Mouse (Mus musculus) CH12.LX (cell line): ENCODE data around the gene Adad2. TPM values are rescaled to one million over a fixed set of nuclear protein-coding genes. Genes with fewer than 3 reads are reported as not detected.

Experiments
- DNase-seq: peaks from one replicate; pipeline ENCODE4 v3.0.0-alpha.2; 2013; ENCODE audit errors: extremely low read depth
- H3K27ac ChIP-seq: 2 replicates; pipeline ENCODE4 v1.5.1; 2012; ENCODE audit warnings: low read depth, mild to moderate bottlenecking, control low read depth, moderate library complexity; ENCODE audit not compliant: insufficient read depth
- H3K27me3 ChIP-seq: replicated peaks from 2 replicates; pipeline ENCODE3; 2012; ENCODE audit warnings: inconsistent platforms
- H3K36me3 ChIP-seq, 2 experiments: replicated peaks in 1 of 2; 2 replicates each; pipeline versions ENCODE3 to v1.6.1; 2012; ENCODE audit warnings: inconsistent platforms in 1 of 2, low read length in 1 of 2, mild to moderate bottlenecking in 1 of 2, mixed read lengths in 1 of 2, moderate library complexity in 1 of 2; ENCODE audit not compliant: control insufficient read depth in 1 of 2, insufficient read depth in 1 of 2
- H3K4me1 ChIP-seq, 2 experiments: 2 replicates each; pipeline ENCODE4 v1.6.1; 2012; ENCODE audit warnings: inconsistent platforms in 1 of 2, moderate library complexity in 1 of 2; ENCODE audit not compliant: insufficient read depth in 2 of 2, control insufficient read depth in 1 of 2
- H3K4me2 ChIP-seq: 2 replicates; pipeline ENCODE4 v1.6.1; 2012; ENCODE audit warnings: low read depth, mild to moderate bottlenecking, control low read depth; ENCODE audit not compliant: poor library complexity, insufficient read depth, severe bottlenecking
- H3K4me3 ChIP-seq, 3 experiments: fragments of 150-350 bp in 1 of 3; sonication (generic) in 1 of 3; replicated peaks in 1 of 3; 2 replicates each; pipeline versions ENCODE3 to v1.5.1; 2011 to 2012; ENCODE audit warnings: low read depth in 2 of 3, low read length in 2 of 3, mild to moderate bottlenecking in 2 of 3, moderate library complexity in 2 of 3, control low read depth in 1 of 3, improper control_type of control experiment in 1 of 3, inconsistent platforms in 1 of 3, mixed read lengths in 1 of 3; ENCODE audit not compliant: poor library complexity in 1 of 3
- H3K79me2 ChIP-seq: replicated peaks from 2 replicates; pipeline ENCODE4 v1.6.1; 2012; ENCODE audit warnings: mild to moderate bottlenecking, moderate library complexity; ENCODE audit not compliant: control insufficient read depth, poor library complexity, insufficient read depth, severe bottlenecking; ENCODE audit errors: extremely low read depth
- H3K9ac ChIP-seq: 2 replicates; pipeline ENCODE4 v1.6.1; 2012; ENCODE audit warnings: low read depth, mild to moderate bottlenecking, control low read depth, moderate library complexity; ENCODE audit not compliant: insufficient read depth
- H3K9me3 ChIP-seq: replicated peaks from 2 replicates; pipeline ENCODE3; 2012; ENCODE audit warnings: low read length, inconsistent platforms, mixed read lengths
- BHLHE40 ChIP-seq: IDR thresholded peaks from 2 replicates; pipeline ENCODE4 v1.6.1; 2011; ENCODE audit warnings: mild to moderate bottlenecking, low read depth, low read length, improper control_type of control experiment
- CHD1 ChIP-seq: IDR thresholded peaks from 2 replicates; pipeline ENCODE4 v1.6.1; 2012; ENCODE audit warnings: low read depth, low read length, improper control_type of control experiment, inconsistent platforms
- CTCF ChIP-seq, 2 experiments: IDR thresholded peaks in 1 of 2; conservative IDR thresholded peaks in 1 of 2; 2 replicates each; pipeline ENCODE4 v1.5.1; 2011 to 2012; ENCODE audit warnings: low read depth in 2 of 2, low read length in 2 of 2, improper control_type of control experiment in 1 of 2, inconsistent platforms in 1 of 2, mild to moderate bottlenecking in 1 of 2, moderate library complexity in 1 of 2
- EP300 ChIP-seq: IDR thresholded peaks from 2 replicates; pipeline ENCODE4 v1.6.1; 2011; ENCODE audit warnings: low read length, improper control_type of control experiment
- ETS1 ChIP-seq: conservative IDR thresholded peaks from 2 replicates; pipeline ENCODE4 v1.6.1; 2012; ENCODE audit warnings: low read depth, mild to moderate bottlenecking, inconsistent platforms, low read length, improper control_type of control experiment, moderate library complexity
- JUN ChIP-seq: IDR thresholded peaks from 2 replicates; pipeline ENCODE4 v1.6.1; 2011; ENCODE audit warnings: low read depth, mild to moderate bottlenecking, low read length, improper control_type of control experiment, moderate library complexity; ENCODE audit not compliant: insufficient read depth
- KAT2A ChIP-seq: IDR thresholded peaks from 2 replicates; pipeline ENCODE4 v1.6.1; 2012; ENCODE audit warnings: low read length, improper control_type of control experiment, inconsistent platforms; ENCODE audit not compliant: insufficient replicate concordance
- MAX ChIP-seq: IDR thresholded peaks from 2 replicates; pipeline ENCODE4 v1.6.1; 2011; ENCODE audit warnings: low read length, improper control_type of control experiment
- MAZ ChIP-seq: IDR thresholded peaks from 2 replicates; pipeline ENCODE4 v1.6.1; 2012; ENCODE audit warnings: low read depth, mild to moderate bottlenecking, inconsistent platforms, low read length, improper control_type of control experiment, moderate library complexity
- MEF2A ChIP-seq: IDR thresholded peaks from 2 replicates; pipeline ENCODE4 v1.6.1; 2014; ENCODE audit warnings: low read depth, mild to moderate bottlenecking, inconsistent platforms, low read length, improper control_type of control experiment, borderline replicate concordance
- MXI1 ChIP-seq: IDR thresholded peaks from 2 replicates; pipeline ENCODE4 v1.6.1; 2011; ENCODE audit warnings: mild to moderate bottlenecking, low read depth, low read length, improper control_type of control experiment
- MYC ChIP-seq: IDR thresholded peaks from 2 replicates; pipeline ENCODE4 v1.6.1; 2011; ENCODE audit warnings: low read depth, mild to moderate bottlenecking, improper control_type of control experiment, low read length
- NRF1 ChIP-seq: IDR thresholded peaks from 2 replicates; pipeline ENCODE4 v1.6.1; 2014; ENCODE audit warnings: low read depth, mild to moderate bottlenecking, inconsistent platforms, low read length, improper control_type of control experiment, moderate library complexity
- POLR2A ChIP-seq: IDR thresholded peaks from 2 replicates; pipeline ENCODE4 v1.6.1; 2011; ENCODE audit warnings: low read depth, mild to moderate bottlenecking, improper control_type of control experiment, low read length
- POLR2AphosphoS2 ChIP-seq: IDR thresholded peaks from 2 replicates; pipeline ENCODE4 v1.6.1; 2011; ENCODE audit warnings: low read depth, low read length, improper control_type of control experiment
- RAD21 ChIP-seq: IDR thresholded peaks from 2 replicates; pipeline ENCODE4 v1.6.1; 2011; ENCODE audit warnings: low read depth, mild to moderate bottlenecking, low read length, improper control_type of control experiment, moderate library complexity
- RCOR1 ChIP-seq: conservative IDR thresholded peaks from 2 replicates; pipeline ENCODE4 v1.6.1; 2012; ENCODE audit warnings: low read depth, mild to moderate bottlenecking, inconsistent platforms, low read length, improper control_type of control experiment
- SIN3A ChIP-seq: IDR thresholded peaks from 2 replicates; pipeline ENCODE4 v1.6.1; 2012; ENCODE audit warnings: low read length, improper control_type of control experiment, inconsistent platforms
- SMC3 ChIP-seq: IDR thresholded peaks from 2 replicates; pipeline ENCODE4 v1.6.1; 2011; ENCODE audit warnings: low read depth, low read length, improper control_type of control experiment
- TBP ChIP-seq: conservative IDR thresholded peaks from 2 replicates; pipeline ENCODE4 v1.6.1; 2011; ENCODE audit warnings: low read depth, low read length, improper control_type of control experiment
- TCF12 ChIP-seq: IDR thresholded peaks from 2 replicates; pipeline ENCODE4 v1.6.1; 2014; ENCODE audit warnings: low read depth, mild to moderate bottlenecking, inconsistent platforms, low read length, improper control_type of control experiment
- USF2 ChIP-seq: conservative IDR thresholded peaks from 2 replicates; pipeline ENCODE4 v1.6.1; 2011; ENCODE audit warnings: low read depth, low read length, improper control_type of control experiment
- ZC3H11A ChIP-seq: IDR thresholded peaks from 2 replicates; pipeline ENCODE4 v1.6.1; 2012; ENCODE audit warnings: low read depth, mild to moderate bottlenecking, inconsistent platforms, low read length, improper control_type of control experiment
- ZKSCAN1 ChIP-seq: IDR thresholded peaks from 2 replicates; pipeline ENCODE4 v1.6.1; 2012; ENCODE audit warnings: low read depth, inconsistent platforms, low read length, improper control_type of control experiment, borderline replicate concordance
- ZMIZ1 ChIP-seq: IDR thresholded peaks from 2 replicates; pipeline ENCODE4 v1.6.1; 2012; ENCODE audit warnings: low read depth, mild to moderate bottlenecking, inconsistent platforms, low read length, improper control_type of control experiment
- ZNF384 ChIP-seq: IDR thresholded peaks from 2 replicates; pipeline ENCODE4 v1.6.1; 2012; ENCODE audit warnings: low read depth, low read length, improper control_type of control experiment, inconsistent platforms
- dilution Hi-C: fragments of 300-500 bp; cut with MboI; formaldehyde crosslinking; loops from 2 replicates; pipeline ENCODE4 v1.14.3; 2020; ENCODE audit warnings: low sequenced_read_pairs; ENCODE audit not compliant: extremely low pct_unique_long_range_greater_than_20kb, extremely low pct_ligation_motif_present
- in situ Hi-C: fragments of 300-500 bp; cut with MboI; formaldehyde crosslinking; loops from 3 replicates; pipeline ENCODE4 v1.14.3; 2019; ENCODE audit warnings: low sequenced_read_pairs, low pct_ligation_motif_present, low pct_unique_long_range_greater_than_20kb, mixed read lengths
- polyA plus RNA-seq: library from polyadenylated mRNA; unstranded; fragments of >175 nt; gene quantifications from 2 replicates; pipeline ENCODE4 v1.2.1, GENCODE M21; 2012; ENCODE audit warnings: low read depth; ENCODE audit not compliant: insufficient read length
- total RNA-seq, 2 experiments: library from RNA; depleted of rRNA; stranded (reverse); fragments of 300-350 nt in 1 of 2; fragments of >200 nt in 1 of 2; gene quantifications; 2 replicates each; pipeline ENCODE4 v1.2.3; 2012 to 2014

Gene Adad2
- total and polyA plus RNA-seq, 3 experiments = not detected

DNA sequence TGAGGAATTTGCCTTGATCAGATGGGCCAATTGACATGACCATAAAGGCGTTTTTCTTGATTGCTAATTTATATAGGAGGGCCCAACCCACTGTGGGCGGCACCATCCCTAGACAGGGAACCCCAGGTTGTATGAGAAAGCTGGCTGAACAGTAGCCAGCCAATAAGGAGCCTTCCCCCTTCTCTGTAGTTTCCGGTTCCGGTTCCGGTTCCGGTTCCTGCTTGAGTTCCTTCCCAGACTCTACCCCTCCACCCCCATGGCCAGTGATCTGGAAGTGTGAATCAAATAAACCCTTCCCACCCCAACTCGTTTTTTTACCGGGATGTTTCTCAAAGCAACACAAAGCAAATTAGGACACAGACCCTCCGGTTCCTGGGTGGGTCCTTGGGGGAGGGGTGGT, 19.7 kb downstream of the Adad2 start:
- Histone ChIP-seq H3K9ac (no peak overlapping the region), H3K79me2 (no peaks in the 10 kb centered on the region), H3K27ac (no peak overlapping the region), H3K4me3 (no peak overlapping the region), H3K4me1 (peaks cover 0 to 11% of the 10 kb centered on the region in 2 experiments; a peak in 3 of 4 replicates), H3K36me3 (no peaks in the 10 kb centered on the region), H3K9me3 (no peaks in the 10 kb centered on the region), H3K27me3 (peaks cover 87% of the 10 kb centered on the region), H3K4me2 (no peak overlapping the region)
- TF ChIP-seq POLR2A (no peak), ZKSCAN1 (no peak), NRF1 (no peak), MYC (no peak), CTCF (conservative IDR thresholded peaks at IDR 0.05 in 1 of 2, IDR thresholded peaks at IDR 0.05 in 1 of 2; ENCODE audit: low read depth in 2 of 2, low read length in 2 of 2) (no peak), TCF12 (no peak), TBP (no peak), USF2 (no peak), ZNF384 (no peak), MXI1 (no peak), BHLHE40 (no peak), MAZ (no peak), ETS1 (no peak), CHD1 (no peak), POLR2AphosphoS2 (no peak), EP300 (no peak)
- in situ Hi-C loops = no loop called here
- no peak for DNase-seq
- dilution Hi-C loops = no loop called here

DNA sequence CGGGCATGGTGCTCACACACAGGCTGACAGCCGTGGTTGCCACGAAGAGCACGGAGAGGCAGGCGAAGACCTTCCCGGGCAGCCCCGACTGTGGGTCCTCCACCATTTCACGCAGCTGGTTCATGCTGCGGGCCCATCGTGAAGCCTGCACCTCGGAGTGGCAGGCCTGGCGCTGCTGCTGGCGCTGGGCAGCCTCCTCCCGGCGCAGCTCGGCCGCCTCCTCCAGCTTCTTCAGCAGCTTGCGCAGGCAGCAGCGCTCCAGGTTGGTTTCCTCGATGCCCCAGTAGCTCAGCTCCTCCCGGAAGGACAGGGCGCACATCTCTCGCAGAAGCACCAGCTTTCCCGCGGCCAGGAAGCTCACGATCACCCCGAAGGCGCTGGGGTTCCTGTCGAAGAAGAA, 20.4 kb downstream of the Adad2 start:
- no peak overlapping the region for H3K4me3 ChIP-seq
- DNase-seq = no peak
- no peaks in the 10 kb centered on the region for H3K79me2 ChIP-seq
- H3K9me3 ChIP-seq = no peaks in the 10 kb centered on the region
- H3K4me2 ChIP-seq = no peak overlapping the region
- no peak overlapping the region for H3K27ac ChIP-seq
- TF ChIP-seq POLR2A = no peak
- no peak for TF ChIP-seq SMC3
- TF ChIP-seq ZNF384 = no peak
- no peak for TF ChIP-seq CHD1
- no peak for TF ChIP-seq JUN
- no peak for TF ChIP-seq RAD21
- no peak for TF ChIP-seq ZKSCAN1
- TF ChIP-seq ETS1 = no peak
- TF ChIP-seq NRF1 = no peak
- no peak for TF ChIP-seq MXI1
- TF ChIP-seq MEF2A = no peak
- TF ChIP-seq SIN3A = no peak
- TF ChIP-seq RCOR1 = no peak
- TF ChIP-seq MYC = no peak
- no peak for TF ChIP-seq ZC3H11A
- no peak for TF ChIP-seq CTCF (conservative IDR thresholded peaks at IDR 0.05 in 1 of 2, IDR thresholded peaks at IDR 0.05 in 1 of 2; ENCODE audit: low read depth in 2 of 2, low read length in 2 of 2)
- TF ChIP-seq MAX = no peak
- no peak for TF ChIP-seq KAT2A
- no peak for TF ChIP-seq ZMIZ1
- TF ChIP-seq USF2 = no peak
- in situ Hi-C loops = no loop called here
- peaks cover 0 to 11% of the 10 kb centered on the region in 2 experiments; a peak in 3 of 4 replicates for H3K4me1 ChIP-seq
- no peak overlapping the region for H3K9ac ChIP-seq
- dilution Hi-C loops = no loop called here
- H3K27me3 ChIP-seq = peaks cover 89% of the 10 kb centered on the region
- H3K36me3 ChIP-seq = no peaks in the 10 kb centered on the region
